Mouse (Mus musculus): Measurements from ENCODE around the gene Ppp1r16b.

DNA sequence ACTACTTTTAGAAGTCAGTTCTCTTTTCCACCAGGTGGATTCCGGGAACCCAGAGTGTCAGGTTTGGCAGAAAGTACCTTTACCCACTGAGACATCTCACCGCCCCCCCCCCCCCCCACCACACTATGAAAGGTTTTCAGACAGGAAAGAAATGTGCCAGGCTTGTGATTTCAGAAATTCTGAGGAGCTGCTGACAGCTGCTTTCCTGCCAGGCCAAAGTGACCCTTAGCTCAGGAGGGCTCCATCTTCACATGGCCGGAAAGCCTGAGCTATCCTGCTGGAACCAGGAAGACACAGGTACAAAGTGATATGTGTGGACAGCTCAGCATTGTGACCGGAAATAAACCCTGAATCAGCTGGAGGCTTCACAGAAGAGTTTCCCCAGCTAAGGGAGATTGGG lies 56.9 kb downstream of the Ppp1r16b start:
- TF ChIP-seq CTCF (IDR thresholded peaks at IDR 0.05; ENCODE audit: insufficient read depth, low read depth, low read length) (no peak), POLR2A (IDR thresholded peaks at IDR 0.05; ENCODE audit: insufficient read depth, low read depth, low read length) (no peak)

Data from olfactory bulb, adult 2 months (tissue).